Comparison of ENCODE assay signal across 26 mouse cellular contexts in genomic region chr1:174482567-174482966, GRCm38 (mm10). TPM values are rescaled to one million over a fixed set of nuclear protein-coding genes. Genes with fewer than 3 reads are reported as not detected.
DNase-seq lines count a peak whose midpoint lies in the region.
"Had no signal": no experiment of that assay in that cellular context is flagged by ENCODE, and none has a peak within 500 bp of the region (broad histone marks: within the 10 kb centered on the region; RNA-seq: fewer than 3 reads in every experiment).

No protein-coding gene starts in this region.

- DNase-seq in frontal cortex, adult 2 months (ENCODE audit: extremely low spot score in 1 of 2, low spot score in 1 of 2): peak; percentile 34 to 68
- no peak for DNase-seq in frontal cortex, postnatal 10 days (ENCODE audit: low spot score in 2 of 2)
- peak; percentile 48 for DNase-seq in right cerebral cortex, adult 18-20 months
- DNase-seq in right cerebral cortex, postnatal 25 days: no peak
- peak; percentile 15 for DNase-seq in right cerebral cortex, postnatal 14 days
- no peak for DNase-seq in adrenal gland, postnatal 4 days (ENCODE audit: low spot score in 2 of 2)
- no peak for DNase-seq in retina, embryonic 14.5 days (ENCODE audit: low spot score)
- DNase-seq: adrenal gland, postnatal 14 days; cerebellum, adult 2 months; cerebellum, postnatal 10 days; embryo, embryonic 11 days; gastrocnemius, adult 2 months; gastrocnemius, postnatal 25 days had no signal

RNA-seq across cellular contexts. Expression of gene Fmn2, which starts 19.1 kb away (rescaled TPM):
- polyA plus RNA-seq in frontal cortex, adult 2 months (2012; rRNA removed): 29.6 and 32.0 TPM in 2 replicates
- total RNA-seq in adrenal gland, postnatal 4 days (2021): 1 to 10 TPM; 4.3 to 4.4 TPM
- total RNA-seq: granulocyte monocyte progenitor cell, adult 5-6 weeks; MEL had no signal
- polyA plus RNA-seq: C2C12 had no signal

RNA-seq across cellular contexts. Expression of gene Olfr220, which starts 40.7 kb away (rescaled TPM):
- polyA plus RNA-seq in frontal cortex, adult 2 months (2012; rRNA removed): not detected in 2 replicates
- not detected for total RNA-seq in adrenal gland, postnatal 4 days (2021)
- total RNA-seq: adrenal gland, postnatal 14 days; gastrocnemius, adult 2 months; gastrocnemius, postnatal 25 days; granulocyte monocyte progenitor cell, adult 5-6 weeks; heart, adult 8-10 months; heart, postnatal 25 days; MEL had no signal
- polyA plus RNA-seq: C2C12; cerebellum, adult 2 months; embryonic facial prominence, embryonic 11.5 days; erythroblast, embryonic 14.5 days; forebrain, embryonic 10.5 days; forebrain, embryonic 14.5 days; heart, embryonic 12.5 days; heart, embryonic 16.5 days; hindbrain, embryonic 10.5 days; hindbrain, embryonic 14.5 days had no signal

RNA-seq across cellular contexts. Expression of gene Olfr414, which starts 58.7 kb away (rescaled TPM):
- polyA plus RNA-seq in frontal cortex, adult 2 months (2012; rRNA removed): not detected in 2 replicates
- not detected for total RNA-seq in adrenal gland, postnatal 4 days (2021)
- total RNA-seq: adrenal gland, postnatal 14 days; gastrocnemius, adult 2 months; gastrocnemius, postnatal 25 days; granulocyte monocyte progenitor cell, adult 5-6 weeks; heart, adult 8-10 months; heart, postnatal 25 days; MEL had no signal
- polyA plus RNA-seq: C2C12; cerebellum, adult 2 months; embryonic facial prominence, embryonic 11.5 days; erythroblast, embryonic 14.5 days; forebrain, embryonic 10.5 days; forebrain, embryonic 14.5 days; heart, embryonic 12.5 days; heart, embryonic 16.5 days; hindbrain, embryonic 10.5 days; hindbrain, embryonic 14.5 days had no signal

Comparison
In these comparisons a context has a peak if more than half of its experiments do, and no peak if none do; other contexts are left out.
1. DNase-seq: peak in frontal cortex, adult 2 months (2 of 2), right cerebral cortex, adult 18-20 months (single experiment) and right cerebral cortex, postnatal 14 days (single experiment); none in frontal cortex, postnatal 10 days (0 of 2), right cerebral cortex, postnatal 25 days (single experiment), adrenal gland, postnatal 4 days (0 of 2) and retina, embryonic 14.5 days (single experiment).